Comparison of ENCODE assay signal across 17 mouse cellular contexts in the genomic region with DNA sequence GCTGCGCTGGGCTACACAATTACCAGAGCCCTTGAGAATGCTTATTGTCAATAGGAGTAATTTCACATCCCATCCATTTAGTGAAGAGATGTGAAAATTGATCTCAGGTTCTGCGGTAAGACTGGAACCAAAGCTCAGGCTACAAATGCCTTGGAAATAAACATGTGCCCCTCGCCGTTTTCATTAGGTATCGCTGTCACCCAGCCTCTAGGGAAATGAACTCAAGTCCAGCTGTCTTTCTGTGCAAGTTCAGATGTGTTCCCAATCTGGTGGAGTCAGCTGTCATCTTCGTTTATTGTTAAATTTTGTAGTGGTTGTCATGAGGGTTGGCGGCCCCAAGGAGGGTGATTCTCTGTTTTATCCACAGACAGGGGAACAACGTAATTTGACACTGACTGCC.
A peak's percentile ranks its signal among the peaks of the same experiment; 100 is the strongest.
DNase-seq lines count a peak whose midpoint lies in the region; ATAC-seq lines count a peak whose summit lies in the region.
"Had no signal": no experiment of that assay in that cellular context is flagged by ENCODE, and none has a peak within 500 bp of the region (broad histone marks: within the 10 kb centered on the region; RNA-seq: fewer than 3 reads in every experiment).

No protein-coding gene starts in this region.

- no peaks in the 10 kb centered on the region for H3K9me3 ChIP-seq in forebrain, embryonic 10.5 days
- H3K9me3 ChIP-seq in forebrain, embryonic 11.5 days (ENCODE audit: control insufficient read depth, low read length): no peaks in the 10 kb centered on the region
- no peaks in the 10 kb centered on the region for H3K9me3 ChIP-seq in limb, embryonic 11.5 days (ENCODE audit: control insufficient read depth, low read length)
- no peaks in the 10 kb centered on the region for H3K9me3 ChIP-seq in limb, embryonic 10.5 days (replicated peaks)
- H3K9me3 ChIP-seq in embryonic facial prominence, embryonic 14.5 days (ENCODE audit: control insufficient read depth, low read length): no peaks in the 10 kb centered on the region

- H3K4me2 ChIP-seq in forebrain, embryonic 11.5 days (ENCODE audit: low read depth, low read length, severe bottlenecking): no peak overlapping the region
- H3K4me2 ChIP-seq in limb, embryonic 11.5 days (ENCODE audit: low read depth, severe bottlenecking): no peak overlapping the region
- peak overlapping the region; percentile 1; the same call in 1 of the 2 replicates for H3K4me2 ChIP-seq in embryonic facial prominence, embryonic 14.5 days (ENCODE audit: low read depth, low read length)

- no peak for ATAC-seq in forebrain, embryonic 11.5 days (replicated peaks; ENCODE audit: low FRiP score)
- no peak for ATAC-seq in limb, embryonic 11.5 days (ENCODE audit: insufficient number of reproducible peaks, low FRiP score, low TSS enrichment, low read depth)
- peak; percentile 35; the same call in 1 of the 2 replicates for ATAC-seq in embryonic facial prominence, embryonic 14.5 days (ENCODE audit: low read depth)
- ATAC-seq: intestine, embryonic 16.5 days had no signal

- H3K27ac ChIP-seq in forebrain, embryonic 10.5 days: 0 out of 2 replicates have a peak overlapping the region, but pooled peaks have one; percentile 27
- no peak overlapping the region; the same call in 1 of the 2 replicates for H3K27ac ChIP-seq in forebrain, embryonic 11.5 days (ENCODE audit: low read depth, low read length)
- H3K27ac ChIP-seq in limb, embryonic 11.5 days (replicated peaks; ENCODE audit: low read depth, low read length): no peak overlapping the region
- H3K27ac ChIP-seq in limb, embryonic 10.5 days: no peak overlapping the region
- H3K27ac ChIP-seq in embryonic facial prominence, embryonic 14.5 days (replicated peaks; ENCODE audit: low read depth, low read length): peak overlapping the region; percentile 44; the same call in 1 of the 2 replicates
- H3K27ac ChIP-seq: layer of hippocampus, adult 2 months; macrophage had no signal

- H3K4me1 ChIP-seq in forebrain, embryonic 10.5 days: peaks cover 34% of the 10 kb centered on the region
- 0 out of 2 replicates have a peak, but pooled peaks cover 3% of the 10 kb centered on the region for H3K4me1 ChIP-seq in forebrain, embryonic 11.5 days (replicated peaks; ENCODE audit: control insufficient read depth, insufficient read depth, low read length)
- peaks cover 3% of the 10 kb centered on the region; the same call in 1 of the 2 replicates for H3K4me1 ChIP-seq in limb, embryonic 11.5 days (ENCODE audit: control insufficient read depth, insufficient read depth, low read length)
- peaks cover 15% of the 10 kb centered on the region for H3K4me1 ChIP-seq in limb, embryonic 10.5 days
- peaks cover 18% of the 10 kb centered on the region for H3K4me1 ChIP-seq in embryonic facial prominence, embryonic 14.5 days (ENCODE audit: control insufficient read depth, insufficient read depth, low read length)

- no peaks in the 10 kb centered on the region for H3K36me3 ChIP-seq in forebrain, embryonic 10.5 days (replicated peaks)
- no peaks in the 10 kb centered on the region for H3K36me3 ChIP-seq in forebrain, embryonic 11.5 days (ENCODE audit: control insufficient read depth, insufficient read depth, low read length)
- no peaks in the 10 kb centered on the region for H3K36me3 ChIP-seq in limb, embryonic 11.5 days (ENCODE audit: control insufficient read depth, insufficient read depth, low read length)
- no peaks in the 10 kb centered on the region for H3K36me3 ChIP-seq in limb, embryonic 10.5 days
- no peaks in the 10 kb centered on the region for H3K36me3 ChIP-seq in embryonic facial prominence, embryonic 14.5 days (ENCODE audit: control insufficient read depth, insufficient read depth, low read length)

- 68% methylated on average over 8 of the region's 8 CpGs for WGBS in forebrain, embryonic 10.5 days
- 69% methylated on average over 8 of the region's 8 CpGs for WGBS in forebrain, embryonic 11.5 days
- WGBS in limb, embryonic 11.5 days: 53% methylated on average over 8 of the region's 8 CpGs
- WGBS in limb, embryonic 10.5 days: 63% methylated on average over 8 of the region's 8 CpGs
- 24% methylated on average over 8 of the region's 8 CpGs for WGBS in embryonic facial prominence, embryonic 14.5 days

- no peaks in the 10 kb centered on the region for H3K27me3 ChIP-seq in forebrain, embryonic 10.5 days (ENCODE audit: poor library complexity, severe bottlenecking)
- no peaks in the 10 kb centered on the region for H3K27me3 ChIP-seq in forebrain, embryonic 11.5 days (ENCODE audit: control insufficient read depth, insufficient read depth, low read length)
- H3K27me3 ChIP-seq in limb, embryonic 11.5 days (ENCODE audit: control insufficient read depth, insufficient read depth, low read length): no peaks in the 10 kb centered on the region
- H3K27me3 ChIP-seq in limb, embryonic 10.5 days (ENCODE audit: low read depth, poor library complexity, severe bottlenecking): no peaks in the 10 kb centered on the region
- no peaks in the 10 kb centered on the region for H3K27me3 ChIP-seq in embryonic facial prominence, embryonic 14.5 days (replicated peaks; ENCODE audit: control insufficient read depth, insufficient read depth, low read length)

- no peak for DNase-seq in forebrain, embryonic 10.5 days (ENCODE audit: extremely low spot score, low spot score)
- no peak for DNase-seq in forebrain, embryonic 11.5 days (ENCODE audit: low spot score)
- peak; percentile 22 for DNase-seq in limb, embryonic 11.5 days (ENCODE audit: low spot score)
- DNase-seq in limb, embryonic 10.5 days (ENCODE audit: low spot score): no peak
- peak; percentile 74 for DNase-seq in embryonic facial prominence, embryonic 14.5 days (ENCODE audit: low spot score)
- DNase-seq in retina, embryonic 14.5 days (ENCODE audit: low spot score): peak; percentile 84
- no peak for DNase-seq in layer of hippocampus, adult 11-12 months (ENCODE audit: low spot score)
- DNase-seq in lung, postnatal 14 days: no peak
- DNase-seq: adrenal gland, postnatal 14 days; cerebellum, adult 9-10 months; heart, postnatal 14 days; lung, adult 2 months; right cerebral cortex, postnatal 4 days; thymus, adult 18-20 months had no signal

- H3K9ac ChIP-seq in forebrain, embryonic 11.5 days (ENCODE audit: low read length): no peak overlapping the region
- H3K9ac ChIP-seq in limb, embryonic 11.5 days (ENCODE audit: low read length): no peak overlapping the region
- no peak overlapping the region for H3K9ac ChIP-seq in embryonic facial prominence, embryonic 14.5 days (ENCODE audit: low read depth, low read length)

- no peak overlapping the region for H3K4me3 ChIP-seq in forebrain, embryonic 10.5 days
- H3K4me3 ChIP-seq in forebrain, embryonic 11.5 days (ENCODE audit: low read depth, low read length): no peak overlapping the region
- H3K4me3 ChIP-seq in limb, embryonic 11.5 days (ENCODE audit: low read depth, low read length): no peak overlapping the region
- no peak overlapping the region for H3K4me3 ChIP-seq in limb, embryonic 10.5 days
- no peak overlapping the region for H3K4me3 ChIP-seq in embryonic facial prominence, embryonic 14.5 days (ENCODE audit: low read depth, low read length)
- H3K4me3 ChIP-seq: layer of hippocampus, adult 2 months had no signal

Comparison
In these comparisons a context has a peak if more than half of its experiments do, and no peak if none do; other contexts are left out.
1. DNase-seq: peak in limb, embryonic 11.5 days (single experiment), embryonic facial prominence, embryonic 14.5 days (single experiment) and retina, embryonic 14.5 days (single experiment); none in forebrain, embryonic 10.5 days (single experiment), forebrain, embryonic 11.5 days (single experiment), limb, embryonic 10.5 days (single experiment), layer of hippocampus, adult 11-12 months (single experiment) and lung, postnatal 14 days (single experiment).
2. H3K27ac ChIP-seq: peak in forebrain, embryonic 10.5 days (single experiment) and embryonic facial prominence, embryonic 14.5 days (single experiment); none in forebrain, embryonic 11.5 days (single experiment), limb, embryonic 11.5 days (single experiment) and limb, embryonic 10.5 days (single experiment).